7 mouse cellular contexts compared by ENCODE assay signal in genomic region chr7:27838323-27839249, GRCm38 (mm10). TPM values are rescaled to one million over a fixed set of nuclear protein-coding genes. Genes with fewer than 3 reads are reported as not detected.
DNase-seq lines count a peak whose midpoint lies in the region; ATAC-seq lines count a peak whose summit lies in the region.

TSS of gene Zfp59 (plus strand) at chr7:27838607.

- no peaks in the 10 kb centered on the region for H3K36me3 ChIP-seq in intestine, embryonic 15.5 days
- no peaks in the 10 kb centered on the region for H3K36me3 ChIP-seq in midbrain, embryonic 10.5 days

- peak; percentile 71 to 79 for DNase-seq in adrenal gland, adult 18-20 months (ENCODE audit: low spot score in 2 of 2)
- peak; percentile 95 for DNase-seq in embryo, embryonic 11 days
- peak; percentile 83 for DNase-seq in gastrocnemius, postnatal 25 days
- DNase-seq in left cerebral cortex, postnatal 25 days (ENCODE audit: low spot score in 2 of 2) = peak; percentile 92 to 97
- DNase-seq in midbrain, embryonic 10.5 days (ENCODE audit: low spot score) = peak; percentile 92
- DNase-seq in right cerebral cortex, postnatal 4 days = peak; percentile 83

- peak within 1 kb of the TSS; percentile 50 for H3K9ac ChIP-seq in intestine, embryonic 15.5 days

- peak within 1 kb of the TSS; percentile 61 for H3K4me2 ChIP-seq in intestine, embryonic 15.5 days (replicated peaks)

- peak within 1 kb of the TSS; percentile 71; the same call in 1 of the 2 replicates for H3K27ac ChIP-seq in intestine, embryonic 15.5 days
- H3K27ac ChIP-seq in midbrain, embryonic 10.5 days (replicated peaks) = peak within 1 kb of the TSS; percentile 86

- no peaks in the 10 kb centered on the region for H3K9me3 ChIP-seq in intestine, embryonic 15.5 days
- H3K9me3 ChIP-seq in midbrain, embryonic 10.5 days (replicated peaks) = no peaks in the 10 kb centered on the region

- peak within 1 kb of the TSS; percentile 48 for H3K4me3 ChIP-seq in intestine, embryonic 15.5 days (replicated peaks)
- peak within 1 kb of the TSS; percentile 68 for H3K4me3 ChIP-seq in midbrain, embryonic 10.5 days

- H3K27me3 ChIP-seq in intestine, embryonic 15.5 days (replicated peaks) = no peaks in the 10 kb centered on the region
- no peaks in the 10 kb centered on the region for H3K27me3 ChIP-seq in midbrain, embryonic 10.5 days (ENCODE audit: low read depth, poor library complexity, severe bottlenecking)

- H3K4me1 ChIP-seq in intestine, embryonic 15.5 days (replicated peaks) = peaks cover 3% of the 10 kb centered on the region; the same call in 1 of the 2 replicates
- H3K4me1 ChIP-seq in midbrain, embryonic 10.5 days = peaks cover 16% of the 10 kb centered on the region

- ATAC-seq in intestine, embryonic 15.5 days = peak; percentile 99

- intact Hi-C loops in left cerebral cortex, postnatal 25 days (cut with DNase I) = loop anchor here (2.0 to 5.0 kb wide), 2 partner anchors 34 to 89 kb away; partner anchors contain the start of gene Zfp974

- 2% methylated on average over 34 of the region's 34 CpGs for WGBS in intestine, embryonic 15.5 days
- 4% methylated on average over 34 of the region's 34 CpGs for WGBS in midbrain, embryonic 10.5 days

RNA-seq across cellular contexts. Expression of gene Zfp59, which starts in this region (rescaled TPM):
- 1 to 10 TPM; 3.1 to 3.3 TPM for total RNA-seq in adrenal gland, adult 18-20 months (2021)
- total RNA-seq in gastrocnemius, postnatal 25 days (2021) = 1 to 10 TPM; 1.6 to 1.7 TPM
- polyA plus RNA-seq in intestine, embryonic 15.5 days (2015; fragmentation: Nextera tagmentation; extraction: Ambion mirVana) = 5.9 and 6.4 TPM in 2 replicates
- 1 to 10 TPM; 4.2 to 4.6 TPM for total RNA-seq in left cerebral cortex, postnatal 25 days (2021)
- polyA plus RNA-seq in midbrain, embryonic 10.5 days (2016; fragmentation: Nextera tagmentation; extraction: Ambion mirVana) = 9.9 and 11.1 TPM in 2 replicates

Comparison
In these comparisons a context has a peak if more than half of its experiments do, and no peak if none do; other contexts are left out.
1. Peak in every context shown above with its lines: DNase-seq, ATAC-seq, H3K4me3 ChIP-seq and H3K27ac ChIP-seq.